12 mouse cellular contexts compared by ENCODE assay signal in the genomic region with DNA sequence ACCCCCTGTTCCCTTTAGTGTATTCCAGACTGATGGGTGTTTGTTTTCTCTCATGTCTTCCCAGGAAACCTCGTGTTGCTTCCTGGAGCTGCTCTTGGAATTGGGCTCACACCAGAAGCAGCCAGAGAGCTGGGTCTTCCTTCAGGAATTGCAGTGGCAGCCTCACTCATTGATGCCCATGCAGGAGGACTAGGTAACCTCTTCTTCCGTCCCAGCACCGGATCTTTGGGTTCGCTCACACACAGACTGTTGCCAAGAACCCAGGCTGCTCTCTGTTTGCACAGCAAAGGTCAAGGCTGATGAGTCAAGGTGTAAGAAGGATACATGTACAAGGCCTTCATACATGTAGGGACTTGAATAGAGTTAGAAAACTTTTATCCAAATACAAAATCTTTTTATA.
A peak's percentile ranks its signal among the peaks of the same experiment; 100 is the strongest.
DNase-seq lines count a peak whose midpoint lies in the region; ATAC-seq lines count a peak whose summit lies in the region.
"Had no signal": no experiment of that assay in that cellular context is flagged by ENCODE, and none has a peak within 500 bp of the region (broad histone marks: within the 10 kb centered on the region; RNA-seq: fewer than 3 reads in every experiment).

No protein-coding gene starts in this region.

- no peak overlapping the region for H3K4me3 ChIP-seq in heart, embryonic 14.5 days (ENCODE audit: control insufficient read depth in 1 of 2, insufficient read depth in 1 of 2, low read depth in 1 of 2, low read length in 2 of 2)
- H3K4me3 ChIP-seq in intestine, embryonic 14.5 days (ENCODE audit: low read depth, low read length), result no peak overlapping the region
- H3K4me3 ChIP-seq in liver, embryonic 15.5 days (replicated peaks), result no peak overlapping the region

- peak overlapping the region; percentile 34 to 43; a peak in 2 of 4 replicates for H3K27ac ChIP-seq in heart, embryonic 14.5 days (replicated peaks in 1 of 2; ENCODE audit: control insufficient read depth in 1 of 2, insufficient read depth in 1 of 2, low read depth in 2 of 2, low read length in 2 of 2)
- peak overlapping the region; percentile 62 for H3K27ac ChIP-seq in intestine, embryonic 14.5 days (ENCODE audit: low read depth)
- peak overlapping the region; percentile 57; the same call in 1 of the 2 replicates for H3K27ac ChIP-seq in liver, embryonic 15.5 days (replicated peaks)

- H3K9me3 ChIP-seq in heart, embryonic 14.5 days (ENCODE audit: control insufficient read depth, low read length), result no peaks in the 10 kb centered on the region
- no peaks in the 10 kb centered on the region for H3K9me3 ChIP-seq in intestine, embryonic 14.5 days (ENCODE audit: control insufficient read depth, low read length)
- H3K9me3 ChIP-seq in liver, embryonic 15.5 days (replicated peaks), result no peaks in the 10 kb centered on the region

- no peak overlapping the region for H3K9ac ChIP-seq in heart, embryonic 14.5 days (ENCODE audit: low read length)
- no peak overlapping the region for H3K9ac ChIP-seq in intestine, embryonic 14.5 days (ENCODE audit: low read length)
- no peak overlapping the region for H3K9ac ChIP-seq in liver, embryonic 15.5 days

- H3K4me1 ChIP-seq in heart, embryonic 14.5 days (ENCODE audit: control insufficient read depth in 2 of 2, insufficient read depth in 2 of 2, low read length in 2 of 2), result peaks cover 10 to 24% of the 10 kb centered on the region in 2 experiments
- peaks cover 39% of the 10 kb centered on the region for H3K4me1 ChIP-seq in intestine, embryonic 14.5 days (replicated peaks; ENCODE audit: control insufficient read depth, insufficient read depth, low read length)
- H3K4me1 ChIP-seq in liver, embryonic 15.5 days (replicated peaks), result peaks cover 14% of the 10 kb centered on the region; the same call in 1 of the 2 replicates

- intact Hi-C loops in heart, postnatal 25 days (cut with DNase I), result no loop called here

- H3K27me3 ChIP-seq in heart, embryonic 14.5 days (ENCODE audit: control insufficient read depth, insufficient read depth, low read length), result no peaks in the 10 kb centered on the region
- no peaks in the 10 kb centered on the region for H3K27me3 ChIP-seq in intestine, embryonic 14.5 days (replicated peaks; ENCODE audit: control insufficient read depth, insufficient read depth, low read length)
- no peaks in the 10 kb centered on the region for H3K27me3 ChIP-seq in liver, embryonic 15.5 days

- no peak overlapping the region for H3K4me2 ChIP-seq in heart, embryonic 14.5 days (ENCODE audit: low read length)
- H3K4me2 ChIP-seq in intestine, embryonic 14.5 days (ENCODE audit: low read length), result no peak overlapping the region
- H3K4me2 ChIP-seq in liver, embryonic 15.5 days, result no peak overlapping the region

- DNase-seq in heart, postnatal 25 days (ENCODE audit: low spot score), result no peak
- peak; percentile 62 for DNase-seq in adrenal gland, adult 8-10 months
- no peak for DNase-seq in intestine, embryonic 14.5 days (ENCODE audit: low spot score)
- DNase-seq in thymus, postnatal 14 days, result no peak
- no peak for DNase-seq in left cerebral cortex, adult 11 months (ENCODE audit: low spot score)
- DNase-seq in frontal cortex, postnatal 10 days (ENCODE audit: low spot score in 2 of 2), result no peak
- DNase-seq: cerebellum, adult 18-20 months; lung, postnatal 14 days; midbrain, embryonic 14.5 days; right cerebral cortex, postnatal 14 days had no signal

- 60% methylated on average over 4 of the region's 4 CpGs for WGBS in heart, embryonic 14.5 days
- WGBS in intestine, embryonic 14.5 days, result 49% methylated on average over 4 of the region's 4 CpGs
- WGBS in liver, embryonic 15.5 days (ENCODE audit: insufficient replicate concordance), result 63% methylated on average over 4 of the region's 4 CpGs

- H3K36me3 ChIP-seq in heart, embryonic 14.5 days (ENCODE audit: control insufficient read depth, insufficient read depth, low read length), result no peaks in the 10 kb centered on the region
- no peaks in the 10 kb centered on the region for H3K36me3 ChIP-seq in intestine, embryonic 14.5 days (ENCODE audit: control insufficient read depth, insufficient read depth, low read length)
- H3K36me3 ChIP-seq in liver, embryonic 15.5 days (replicated peaks), result no peaks in the 10 kb centered on the region

- ATAC-seq in heart, embryonic 14.5 days (ENCODE audit: insufficient number of reproducible peaks, insufficient read depth, low FRiP score, low read depth), result no peak
- ATAC-seq in intestine, embryonic 14.5 days (replicated peaks; ENCODE audit: low FRiP score, low TSS enrichment, low read depth), result no peak
- ATAC-seq in liver, embryonic 15.5 days (ENCODE audit: insufficient read depth), result no peak
